Mouse (Mus musculus) hindbrain, embryonic 13.5 days (tissue): Measurements from ENCODE around the gene Hectd2. TPM values are rescaled to one million over a fixed set of nuclear protein-coding genes. Genes with fewer than 3 reads are reported as not detected.

Experiments used
- ATAC-seq: fragments of 200-750 bp; cut with Nextera tagmentation; 2 replicates; pipeline ENCODE4 v1.8.0; 2017; ENCODE audit warnings: moderate TSS enrichment; ENCODE audit not compliant: low FRiP score
- H3K27ac ChIP-seq: fragments of 300-500 bp; sonication (generic); 2 replicates; pipeline ENCODE4 v1.5.1; 2015; ENCODE audit warnings: inconsistent platforms, mild to moderate bottlenecking, moderate library complexity
- H3K27me3 ChIP-seq: fragments of 300-500 bp; sonication (generic); 2 replicates; pipeline ENCODE4 v1.6.1; 2015; ENCODE audit warnings: mild to moderate bottlenecking, inconsistent platforms
- H3K36me3 ChIP-seq: fragments of 300-500 bp; sonication (generic); 2 replicates; pipeline ENCODE4 v1.6.1; 2015; ENCODE audit warnings: mild to moderate bottlenecking, inconsistent platforms
- H3K4me1 ChIP-seq: fragments of 300-500 bp; sonication (generic); replicated peaks from 2 replicates; pipeline ENCODE4 v1.6.1; 2015; ENCODE audit warnings: inconsistent platforms
- H3K4me2 ChIP-seq: fragments of 300-500 bp; sonication (generic); 2 replicates; pipeline ENCODE4 v1.6.1; 2015; ENCODE audit warnings: inconsistent platforms, mild to moderate bottlenecking, moderate library complexity
- H3K4me3 ChIP-seq: fragments of 300-500 bp; sonication (generic); 2 replicates; pipeline ENCODE4 v1.5.1; 2015; ENCODE audit warnings: mild to moderate bottlenecking, inconsistent platforms
- H3K9ac ChIP-seq: fragments of 300-500 bp; sonication (generic); 2 replicates; pipeline ENCODE4 v1.6.1; 2015; ENCODE audit warnings: mild to moderate bottlenecking, inconsistent platforms
- H3K9me3 ChIP-seq: fragments of 300-500 bp; sonication (generic); 2 replicates; pipeline ENCODE4 v1.6.1; 2016; ENCODE audit warnings: inconsistent platforms
- WGBS: fragments of 180-500 bp; shearing (Covaris S2); methylation state at CpG from one replicate; pipeline ENCODE4 v1.1.7; 2015; 5-methylcytosine and 5-hydroxymethylcytosine counted together
- polyA plus RNA-seq: library from polyadenylated mRNA; unstranded; fragments of >200 nt; fragmentation: Nextera tagmentation; extraction: Ambion mirVana; gene quantifications from 2 replicates; pipeline ENCODE4 v1.2.1, GENCODE M21; 2015

The Hectd2 gene
- polyA plus RNA-seq, 1 experiment from 2014 or later: 11.0 TPM

DNA sequence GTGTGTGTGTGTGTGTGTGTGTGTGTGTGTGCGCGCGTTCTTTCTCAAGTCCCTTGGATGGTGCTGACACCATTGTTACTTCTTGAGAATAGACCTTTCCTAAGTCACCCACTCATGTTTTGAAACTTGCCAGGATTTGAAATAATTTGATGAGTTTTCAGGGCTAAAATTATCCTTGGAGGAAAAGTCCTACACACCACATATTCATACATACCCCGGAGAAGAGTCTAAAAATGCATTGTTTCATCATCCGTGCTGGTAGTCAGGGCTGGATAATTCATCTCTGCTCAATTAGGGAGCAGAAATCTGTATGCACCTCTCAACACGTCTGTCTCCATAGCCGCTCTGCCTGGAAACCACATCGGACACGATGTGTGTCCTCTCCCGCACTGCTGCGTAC, 17.5 kb upstream of the Hectd2 start:
- Histone ChIP-seq H3K27ac (no peak overlapping the region), H3K9ac (no peak overlapping the region), H3K4me3 (no peak overlapping the region), H3K4me2 (no peak overlapping the region), H3K4me1 (peaks cover 39% of the 10 kb centered on the region), H3K36me3 (no peaks in the 10 kb centered on the region), H3K9me3 (no peaks in the 10 kb centered on the region), H3K27me3 (peaks cover 8% of the 10 kb centered on the region; the same call in 1 of the 2 replicates)
- 77% methylated on average over 11 of the region's 11 CpGs for WGBS
- no peak for ATAC-seq

DNA sequence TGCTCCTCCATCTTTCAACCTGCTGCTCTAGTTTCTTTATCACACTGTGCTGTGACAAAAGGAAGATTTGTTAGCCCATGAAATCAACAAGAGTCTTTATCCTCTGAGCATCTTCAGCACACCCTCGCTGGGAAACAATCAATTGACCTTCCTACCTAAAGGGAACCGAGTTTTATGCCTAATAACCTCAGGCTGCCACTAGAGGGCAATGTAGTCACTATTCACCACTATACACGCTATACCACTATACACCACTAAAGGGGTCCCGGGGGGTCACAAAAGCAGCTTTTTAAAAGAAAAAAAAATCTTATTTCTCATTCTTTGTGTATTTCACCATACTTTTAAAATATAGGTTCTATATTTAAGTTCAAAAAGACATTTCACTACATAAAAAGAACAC, 15.9 kb upstream of the Hectd2 start:
- no peak overlapping the region for H3K27ac ChIP-seq
- ATAC-seq: peak; percentile 34; the same call in 1 of the 2 replicates
- H3K4me2 ChIP-seq: no peak overlapping the region
- no peaks in the 10 kb centered on the region for H3K9me3 ChIP-seq
- H3K36me3 ChIP-seq: no peaks in the 10 kb centered on the region
- 7% methylated on average over 4 of the region's 4 CpGs for WGBS
- peaks cover 39% of the 10 kb centered on the region for H3K4me1 ChIP-seq
- H3K27me3 ChIP-seq: peaks cover 8% of the 10 kb centered on the region; the same call in 1 of the 2 replicates
- H3K9ac ChIP-seq: no peak overlapping the region
- H3K4me3 ChIP-seq: no peak overlapping the region

DNA sequence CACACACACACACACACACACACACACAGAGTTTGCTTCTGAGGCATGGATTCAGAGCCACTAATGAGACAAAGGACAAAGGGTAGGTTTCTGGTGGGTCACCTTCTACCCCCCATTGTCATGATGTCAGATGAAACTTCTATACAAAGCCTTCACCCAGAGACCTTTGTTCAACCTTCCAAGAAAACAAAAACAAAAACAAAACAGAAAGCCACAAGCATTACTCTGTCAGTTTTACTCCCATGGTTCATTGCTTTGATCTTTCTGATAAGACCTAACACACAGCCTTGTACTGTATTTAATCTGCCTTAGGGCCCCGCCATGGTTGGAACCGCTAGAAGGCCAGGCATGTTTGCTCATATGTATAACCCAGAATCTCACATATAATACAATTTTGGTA, 15.1 kb upstream of the Hectd2 start:
- H3K27me3 ChIP-seq: peaks cover 8% of the 10 kb centered on the region; the same call in 1 of the 2 replicates
- H3K4me3 ChIP-seq: no peak overlapping the region
- 90% methylated on average over 2 of the region's 2 CpGs for WGBS
- H3K9ac ChIP-seq: no peak overlapping the region
- no peaks in the 10 kb centered on the region for H3K36me3 ChIP-seq
- peaks cover 33% of the 10 kb centered on the region for H3K4me1 ChIP-seq
- H3K9me3 ChIP-seq: no peaks in the 10 kb centered on the region
- H3K4me2 ChIP-seq: no peak overlapping the region
- no peak overlapping the region for H3K27ac ChIP-seq
- no peak for ATAC-seq

DNA sequence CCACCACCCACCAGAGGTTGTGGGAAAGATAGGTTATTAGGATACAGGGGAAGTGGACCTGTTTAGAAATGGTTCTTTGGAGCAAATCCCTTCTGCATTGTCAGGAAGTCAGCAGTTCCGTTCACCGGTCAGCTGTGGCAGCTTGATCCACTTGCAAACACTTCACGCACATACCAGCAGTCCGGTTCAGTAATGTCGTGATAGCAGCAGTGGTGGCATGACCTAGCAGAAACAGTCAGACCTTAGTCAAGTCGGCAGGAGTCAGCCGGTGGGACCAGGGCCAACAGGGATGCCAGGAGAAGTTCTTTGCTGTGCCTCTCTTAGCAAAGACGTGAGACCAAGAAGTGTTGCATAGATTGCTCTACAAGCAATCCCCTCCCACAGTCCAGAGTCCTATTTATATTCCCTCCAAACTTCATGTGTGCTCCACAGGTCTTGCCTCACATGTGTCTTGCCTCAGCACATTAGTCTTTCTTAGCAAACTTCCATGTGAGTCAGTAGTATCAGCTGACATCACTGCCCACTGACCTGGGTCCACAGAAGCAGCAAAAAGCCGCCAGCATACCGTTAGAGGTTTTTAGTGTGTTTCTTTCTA, 14.3 kb upstream of the Hectd2 start:
- Histone ChIP-seq H3K4me3 (no peak overlapping the region), H3K9me3 (no peaks in the 10 kb centered on the region), H3K27me3 (peaks cover 8% of the 10 kb centered on the region; the same call in 1 of the 2 replicates), H3K4me2 (no peak overlapping the region), H3K36me3 (no peaks in the 10 kb centered on the region), H3K27ac (no peak overlapping the region), H3K9ac (no peak overlapping the region), H3K4me1 (peaks cover 25% of the 10 kb centered on the region)
- no peak for ATAC-seq
- WGBS: 81% methylated on average over 10 of the region's 10 CpGs

DNA sequence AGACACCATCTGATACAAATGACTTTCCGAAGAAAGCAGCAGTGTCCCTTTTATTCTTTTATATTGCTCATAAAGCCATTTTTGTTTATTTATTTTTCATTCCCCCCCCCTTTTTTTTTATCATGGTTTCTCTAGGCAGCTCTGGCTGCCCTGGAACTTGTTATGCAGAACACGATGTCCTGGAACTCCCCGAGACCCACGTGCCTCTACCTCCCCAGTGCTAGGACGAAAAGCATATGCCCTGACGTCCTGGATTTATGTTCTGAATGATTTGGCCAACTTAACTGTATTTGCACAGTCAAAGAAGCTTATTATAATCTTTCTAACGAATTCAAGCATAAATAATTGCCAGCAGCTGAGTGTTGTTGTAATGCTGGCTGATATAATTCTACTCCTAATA, 13.7 kb upstream of the Hectd2 start:
- Histone ChIP-seq H3K4me3 (no peak overlapping the region), H3K4me2 (no peak overlapping the region), H3K9ac (no peak overlapping the region), H3K36me3 (no peaks in the 10 kb centered on the region), H3K27me3 (peaks cover 8% of the 10 kb centered on the region; the same call in 1 of the 2 replicates), H3K4me1 (peaks cover 18% of the 10 kb centered on the region), H3K9me3 (no peaks in the 10 kb centered on the region), H3K27ac (no peak overlapping the region)
- 80% methylated on average over 7 of the region's 7 CpGs for WGBS
- no peak for ATAC-seq

DNA sequence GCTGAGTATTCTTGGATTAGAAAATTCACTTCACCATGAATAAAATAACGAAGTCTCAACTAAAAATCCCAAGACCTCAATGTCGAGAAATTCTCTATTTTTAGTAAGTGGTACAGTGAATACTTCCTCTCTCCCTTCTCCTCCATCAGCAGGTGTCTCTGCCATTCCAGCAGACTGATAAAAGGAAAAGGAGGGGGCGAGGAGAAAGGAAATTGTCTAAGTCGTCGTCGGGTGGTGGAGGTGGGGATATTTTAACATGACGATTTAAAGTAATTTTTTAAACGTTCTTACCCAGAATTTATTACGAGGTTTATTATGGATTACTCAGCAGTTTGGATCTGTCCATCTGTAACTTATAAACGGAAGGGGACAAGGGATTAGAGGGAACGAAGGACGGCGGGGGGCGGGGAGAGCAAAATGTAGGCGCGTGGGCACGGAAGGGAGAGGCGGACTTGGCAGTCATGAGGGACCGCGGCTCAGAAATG, 836 bp upstream of the Hectd2 start:
- peak overlapping the region; percentile 85 for H3K9ac ChIP-seq
- H3K27ac ChIP-seq: peak overlapping the region; percentile 89
- H3K27me3 ChIP-seq: peaks cover 10% of the 10 kb centered on the region
- 0 out of 2 replicates have a peak, but pooled peaks have one; percentile 7 for ATAC-seq
- H3K4me2 ChIP-seq: peak overlapping the region; percentile 86
- no peaks in the 10 kb centered on the region for H3K9me3 ChIP-seq
- 5% methylated on average over 20 of the region's 20 CpGs for WGBS
- peaks cover 4% of the 10 kb centered on the region for H3K4me1 ChIP-seq
- H3K36me3 ChIP-seq: no peaks in the 10 kb centered on the region
- H3K4me3 ChIP-seq: peak overlapping the region; percentile 81

DNA sequence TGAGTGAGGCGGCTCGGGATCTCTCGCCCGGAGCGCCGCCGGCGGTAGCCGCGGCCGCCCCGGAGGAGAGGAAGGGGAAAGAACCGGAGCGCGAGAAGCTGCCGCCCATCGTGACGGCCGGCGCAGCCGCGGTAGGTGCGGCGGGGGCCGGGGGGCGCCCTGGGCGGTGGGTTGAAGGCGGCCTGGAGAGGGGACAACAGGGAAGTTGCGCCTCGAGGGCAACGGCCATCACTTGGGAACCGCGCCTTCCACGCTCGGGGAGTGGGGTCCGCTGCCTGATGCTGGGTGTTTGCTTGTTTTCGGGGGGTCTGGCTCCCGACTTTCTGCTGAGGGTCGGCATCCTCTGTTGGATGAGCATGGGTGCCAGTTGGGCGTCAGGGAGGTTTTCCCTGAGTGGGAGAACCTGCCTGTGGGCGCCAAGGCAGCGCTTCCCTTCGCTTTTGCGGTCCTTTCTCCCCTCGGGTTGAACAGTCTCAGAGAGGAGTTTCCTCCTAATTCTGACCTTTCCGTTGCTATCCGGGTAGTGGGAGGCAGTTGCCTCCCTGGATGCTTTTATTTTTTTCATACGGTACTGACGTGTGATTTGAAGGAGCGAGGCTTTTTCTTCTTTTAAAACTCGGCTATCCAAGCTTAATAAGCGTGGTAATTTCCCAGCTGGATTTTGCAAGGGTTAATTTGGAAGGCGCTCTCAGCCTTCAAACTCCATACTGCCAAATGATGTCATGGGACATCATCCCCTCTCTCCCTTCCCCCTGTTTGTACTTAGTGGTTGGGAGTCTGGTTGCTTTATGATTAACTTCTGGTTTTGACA, 551 bp downstream of the Hectd2 start:
- Histone ChIP-seq H3K27ac (peak overlapping the region; percentile 94), H3K4me1 (peaks cover 4% of the 10 kb centered on the region), H3K9ac (peak overlapping the region; percentile 91), H3K9me3 (no peaks in the 10 kb centered on the region), H3K4me3 (peak overlapping the region; percentile 81), H3K27me3 (peaks cover 10% of the 10 kb centered on the region), H3K4me2 (peak overlapping the region; percentile 60), H3K36me3 (no peaks in the 10 kb centered on the region)
- ATAC-seq: peak; percentile 83
- under 1% methylated on average over 37 of the region's 53 CpGs for WGBS

DNA sequence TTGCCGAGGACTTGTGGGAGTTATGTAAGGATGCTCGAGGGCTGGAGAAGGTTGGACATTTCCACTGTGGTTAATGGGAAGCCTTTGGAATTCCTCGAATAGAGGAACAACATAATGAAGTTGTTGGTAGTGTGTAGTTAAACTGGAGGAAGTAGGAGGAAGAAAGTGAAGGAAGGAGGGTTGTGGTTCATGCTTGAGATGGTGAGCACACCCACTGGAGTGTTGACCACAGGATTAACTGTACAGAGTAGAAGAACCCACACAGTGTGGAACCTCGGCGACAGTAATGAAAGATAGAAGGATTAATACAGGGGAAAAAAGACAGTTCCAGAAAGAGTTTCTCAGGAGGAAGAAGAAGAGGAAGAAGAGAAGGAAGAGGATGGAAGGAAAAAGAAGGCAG, 4.9 kb downstream of the Hectd2 start:
- no peak for ATAC-seq
- H3K9me3 ChIP-seq: no peaks in the 10 kb centered on the region
- H3K4me1 ChIP-seq: peaks cover 4% of the 10 kb centered on the region
- H3K4me2 ChIP-seq: no peak overlapping the region
- no peaks in the 10 kb centered on the region for H3K27me3 ChIP-seq
- 81% methylated on average over 5 of the region's 5 CpGs for WGBS
- no peak overlapping the region for H3K27ac ChIP-seq
- H3K4me3 ChIP-seq: no peak overlapping the region
- no peak overlapping the region for H3K9ac ChIP-seq
- H3K36me3 ChIP-seq: no peaks in the 10 kb centered on the region

DNA sequence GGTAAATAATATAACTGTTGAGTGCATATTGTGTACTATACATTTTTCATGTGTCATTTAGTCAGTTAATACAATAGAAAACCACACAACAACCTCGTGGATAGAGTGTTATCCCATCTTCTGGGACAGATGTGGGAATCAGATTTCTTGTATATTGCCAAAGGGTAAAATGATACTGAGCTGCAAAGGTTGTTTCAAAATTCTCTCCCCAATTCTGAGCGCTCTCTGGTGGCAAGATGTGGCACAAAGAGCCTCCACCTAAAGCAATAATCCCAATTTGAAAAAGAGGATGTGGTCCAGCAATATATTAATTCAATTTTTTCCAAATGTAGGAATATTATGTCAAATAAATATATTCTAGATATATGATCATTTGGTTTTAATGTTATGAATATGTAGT, 5.7 kb downstream of the Hectd2 start:
- Histone ChIP-seq H3K27me3 (no peaks in the 10 kb centered on the region), H3K4me2 (no peak overlapping the region), H3K27ac (no peak overlapping the region), H3K4me3 (no peak overlapping the region), H3K9me3 (no peaks in the 10 kb centered on the region), H3K4me1 (peaks cover 4% of the 10 kb centered on the region), H3K9ac (no peak overlapping the region), H3K36me3 (no peaks in the 10 kb centered on the region)
- 20% methylated on average over 2 of the region's 2 CpGs for WGBS
- no peak for ATAC-seq

DNA sequence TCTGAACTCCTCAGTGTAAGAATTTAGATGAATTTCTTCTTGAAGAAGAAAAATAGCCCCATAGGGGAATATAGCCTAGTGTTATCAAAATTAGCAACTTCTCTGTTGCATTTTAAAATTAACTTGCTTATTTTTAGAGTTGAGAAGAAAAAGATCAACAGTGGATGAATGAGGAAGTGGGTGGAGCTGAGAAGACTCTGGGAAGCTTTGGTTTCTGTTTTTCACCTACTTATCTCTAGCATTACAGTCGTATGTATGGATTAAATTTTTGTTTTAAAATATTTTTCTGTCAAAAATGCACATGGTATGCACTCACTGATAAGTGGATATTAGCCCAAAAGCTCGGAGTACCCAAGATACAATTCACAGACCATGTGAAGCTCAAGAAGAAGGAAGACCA, 6.7 kb downstream of the Hectd2 start:
- 78% methylated on average over 2 of the region's 2 CpGs for WGBS
- no peak for ATAC-seq

DNA sequence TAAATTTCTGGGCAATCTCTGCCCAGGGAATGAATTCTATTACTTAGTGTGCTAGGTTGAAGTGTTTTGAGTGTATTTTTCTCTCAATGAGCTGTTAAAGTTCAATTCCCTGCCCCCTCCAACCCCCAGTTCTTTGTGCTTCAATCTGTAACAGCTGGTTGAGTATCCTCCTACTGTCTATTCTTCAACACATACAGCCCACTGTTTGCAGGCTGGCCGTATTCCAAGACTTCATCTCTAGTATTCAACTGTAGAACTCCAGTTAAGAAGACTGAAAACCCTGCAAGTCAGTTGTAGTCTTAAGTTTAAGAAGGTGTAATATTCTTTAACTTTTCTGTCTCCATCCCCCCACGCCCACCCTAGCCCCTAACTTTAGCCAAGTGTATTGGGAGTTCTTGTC, 10.0 kb downstream of the Hectd2 start:
- no peak overlapping the region for H3K9ac ChIP-seq
- no peaks in the 10 kb centered on the region for H3K36me3 ChIP-seq
- no peak for ATAC-seq
- WGBS: 64% methylated on average over 2 of the region's 2 CpGs
- H3K4me1 ChIP-seq: no peaks in the 10 kb centered on the region
- H3K27me3 ChIP-seq: no peaks in the 10 kb centered on the region
- no peak overlapping the region for H3K4me3 ChIP-seq
- H3K4me2 ChIP-seq: no peak overlapping the region
- H3K27ac ChIP-seq: no peak overlapping the region
- H3K9me3 ChIP-seq: no peaks in the 10 kb centered on the region

More for the DNA sequence above, 6.7 kb downstream of the Hectd2 start:
- Histone ChIP-seq H3K27ac (no peak overlapping the region), H3K9me3 (no peaks in the 10 kb centered on the region), H3K4me3 (no peak overlapping the region), H3K4me1 (no peaks in the 10 kb centered on the region), H3K4me2 (no peak overlapping the region), H3K9ac (no peak overlapping the region), H3K36me3 (no peaks in the 10 kb centered on the region), H3K27me3 (no peaks in the 10 kb centered on the region)

DNA sequence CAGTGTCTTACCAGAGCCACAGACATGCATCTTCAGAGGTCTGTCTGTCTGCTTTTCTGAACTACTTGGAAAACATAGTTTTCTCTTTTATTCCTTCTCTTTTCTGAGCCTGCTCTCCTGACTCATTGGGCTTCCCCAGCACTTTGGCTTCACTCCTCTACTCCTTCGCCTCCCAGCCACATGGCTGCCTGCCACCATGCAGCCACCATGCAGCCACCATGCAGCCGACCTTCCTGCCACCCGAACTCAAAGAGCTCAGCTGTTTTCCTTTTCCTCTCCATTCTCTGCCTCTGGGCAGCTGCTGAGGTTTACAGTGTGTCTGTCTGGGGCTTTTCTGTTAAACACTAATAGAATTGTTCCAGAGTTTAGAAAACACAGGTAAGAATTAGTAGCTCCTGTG, 19.5 kb downstream of the Hectd2 start:
- 78% methylated on average over 3 of the region's 3 CpGs for WGBS
- Histone ChIP-seq H3K4me3 (no peak overlapping the region), H3K4me2 (no peak overlapping the region), H3K9me3 (no peaks in the 10 kb centered on the region), H3K4me1 (no peaks in the 10 kb centered on the region), H3K27ac (no peak overlapping the region), H3K9ac (no peak overlapping the region), H3K36me3 (peaks cover 18% of the 10 kb centered on the region), H3K27me3 (no peaks in the 10 kb centered on the region)
- no peak for ATAC-seq
